Mouse (Mus musculus): ENCODE data around the gene Bag1. TPM values are rescaled to one million over a fixed set of nuclear protein-coding genes. Genes with fewer than 3 reads are reported as not detected.
A peak's percentile ranks its signal among the peaks of the same experiment; 100 is the strongest.

Gene Bag1
- polyA plus RNA-seq, 1 experiment from 2014 or later: 185 TPM

- no peaks in the 10 kb centered on the region for H3K9me3 ChIP-seq (replicated peaks)
- peaks cover 19% of the 10 kb centered on the region for H3K4me1 ChIP-seq
- H3K9ac ChIP-seq: no peak overlapping the region
- 48% methylated on average over 4 of the region's 4 CpGs for WGBS (ENCODE audit: insufficient replicate concordance)
- H3K27me3 ChIP-seq (replicated peaks): no peaks in the 10 kb centered on the region
- peak; percentile 60 for ATAC-seq
- H3K36me3 ChIP-seq: no peaks in the 10 kb centered on the region
- no peak overlapping the region for H3K4me2 ChIP-seq
- no peak overlapping the region for H3K4me3 ChIP-seq
- H3K27ac ChIP-seq: peak overlapping the region; percentile 49; the same call in 1 of the 2 replicates
Measured at GRCm38 (mm10) chr4:40900612-40901011, 47.5 kb downstream of the Bag1 start.

GRCm38 (mm10) chr4:40900071-40900470, 48.0 kb downstream of the Bag1 start:
- Histone ChIP-seq H3K27ac (peak overlapping the region; percentile 49; the same call in 1 of the 2 replicates), H3K27me3 (replicated peaks) (no peaks in the 10 kb centered on the region), H3K9ac (no peak overlapping the region), H3K36me3 (no peaks in the 10 kb centered on the region), H3K4me3 (no peak overlapping the region), H3K4me1 (peaks cover 19% of the 10 kb centered on the region), H3K9me3 (replicated peaks) (no peaks in the 10 kb centered on the region), H3K4me2 (no peak overlapping the region)
- peak; percentile 57; the same call in 1 of the 2 replicates for ATAC-seq
- WGBS (ENCODE audit: insufficient replicate concordance): 54% methylated on average over 3 of the region's 3 CpGs

- Histone ChIP-seq H3K4me1 (peaks cover 19% of the 10 kb centered on the region), H3K9me3 (replicated peaks) (no peaks in the 10 kb centered on the region), H3K4me2 (no peak overlapping the region), H3K9ac (no peak overlapping the region), H3K27ac (no peak overlapping the region), H3K4me3 (no peak overlapping the region), H3K36me3 (no peaks in the 10 kb centered on the region), H3K27me3 (replicated peaks) (no peaks in the 10 kb centered on the region)
- ATAC-seq: no peak
- 63% methylated on average over 2 of the region's 2 CpGs for WGBS (ENCODE audit: insufficient replicate concordance)
Measured at GRCm38 (mm10) chr4:40899264-40899663, 48.8 kb downstream of the Bag1 start.

GRCm38 (mm10) chr4:40898476-40899044, 49.5 kb downstream of the Bag1 start:
- H3K27ac ChIP-seq: no peak overlapping the region
- WGBS (ENCODE audit: insufficient replicate concordance): 79% methylated on average over 6 of the region's 6 CpGs
- no peak overlapping the region for H3K4me2 ChIP-seq
- no peaks in the 10 kb centered on the region for H3K9me3 ChIP-seq (replicated peaks)
- H3K9ac ChIP-seq: no peak overlapping the region
- H3K27me3 ChIP-seq (replicated peaks): no peaks in the 10 kb centered on the region
- H3K4me3 ChIP-seq: no peak overlapping the region
- H3K36me3 ChIP-seq: no peaks in the 10 kb centered on the region
- no peak for ATAC-seq
- H3K4me1 ChIP-seq: peaks cover 19% of the 10 kb centered on the region

GRCm38 (mm10) chr4:40895646-40896045, 52.4 kb downstream of the Bag1 start:
- 74% methylated on average over 2 of the region's 2 CpGs for WGBS (ENCODE audit: insufficient replicate concordance)
- H3K9ac ChIP-seq: no peak overlapping the region
- H3K27me3 ChIP-seq (replicated peaks): no peaks in the 10 kb centered on the region
- H3K4me1 ChIP-seq: peaks cover 14% of the 10 kb centered on the region
- H3K36me3 ChIP-seq: no peaks in the 10 kb centered on the region
- ATAC-seq: no peak
- no peak overlapping the region for H3K4me3 ChIP-seq
- no peak overlapping the region for H3K27ac ChIP-seq
- H3K4me2 ChIP-seq: no peak overlapping the region
- no peaks in the 10 kb centered on the region for H3K9me3 ChIP-seq (replicated peaks)

GRCm38 (mm10) chr4:40895118-40895517, 53.0 kb downstream of the Bag1 start:
- WGBS (ENCODE audit: insufficient replicate concordance): 78% methylated on average over 3 of the region's 3 CpGs
- Histone ChIP-seq H3K36me3 (no peaks in the 10 kb centered on the region), H3K9me3 (replicated peaks) (no peaks in the 10 kb centered on the region), H3K4me1 (peaks cover 9% of the 10 kb centered on the region; the same call in 1 of the 2 replicates), H3K9ac (no peak overlapping the region), H3K27me3 (replicated peaks) (no peaks in the 10 kb centered on the region), H3K4me2 (no peak overlapping the region), H3K27ac (no peak overlapping the region), H3K4me3 (no peak overlapping the region)
- ATAC-seq: no peak

- Histone ChIP-seq H3K9me3 (replicated peaks) (no peaks in the 10 kb centered on the region), H3K9ac (no peak overlapping the region), H3K27me3 (replicated peaks) (no peaks in the 10 kb centered on the region), H3K4me2 (no peak overlapping the region), H3K4me1 (peaks cover 9% of the 10 kb centered on the region; the same call in 1 of the 2 replicates), H3K4me3 (no peak overlapping the region), H3K36me3 (no peaks in the 10 kb centered on the region), H3K27ac (no peak overlapping the region)
- WGBS (ENCODE audit: insufficient replicate concordance): 64% methylated on average over 5 of the region's 5 CpGs
- no peak for ATAC-seq
Measured at GRCm38 (mm10) chr4:40891206-40891605, 56.9 kb downstream of the Bag1 start.

GRCm38 (mm10) chr4:40889983-40890382, 58.1 kb downstream of the Bag1 start:
- Histone ChIP-seq H3K27me3 (replicated peaks) (no peaks in the 10 kb centered on the region), H3K4me1 (peaks cover 9% of the 10 kb centered on the region; the same call in 1 of the 2 replicates), H3K4me2 (no peak overlapping the region), H3K9ac (no peak overlapping the region), H3K9me3 (replicated peaks) (no peaks in the 10 kb centered on the region), H3K27ac (no peak overlapping the region), H3K4me3 (no peak overlapping the region), H3K36me3 (no peaks in the 10 kb centered on the region)
- ATAC-seq: no peak
- WGBS (ENCODE audit: insufficient replicate concordance): 68% methylated on average over 4 of the region's 4 CpGs

- Histone ChIP-seq H3K27me3 (replicated peaks) (no peaks in the 10 kb centered on the region), H3K4me2 (no peak overlapping the region), H3K27ac (no peak overlapping the region), H3K4me1 (peaks cover 9% of the 10 kb centered on the region; the same call in 1 of the 2 replicates), H3K36me3 (no peaks in the 10 kb centered on the region), H3K4me3 (no peak overlapping the region), H3K9me3 (replicated peaks) (no peaks in the 10 kb centered on the region), H3K9ac (no peak overlapping the region)
- ATAC-seq: no peak
- WGBS (ENCODE audit: insufficient replicate concordance): 36% methylated on average over 3 of the region's 3 CpGs
Measured at GRCm38 (mm10) chr4:40889252-40889651, 58.8 kb downstream of the Bag1 start.

- H3K9ac ChIP-seq: no peak overlapping the region
- no peak overlapping the region for H3K27ac ChIP-seq
- peaks cover 9% of the 10 kb centered on the region; the same call in 1 of the 2 replicates for H3K4me1 ChIP-seq
- H3K27me3 ChIP-seq (replicated peaks): no peaks in the 10 kb centered on the region
- no peak for ATAC-seq
- H3K9me3 ChIP-seq (replicated peaks): no peaks in the 10 kb centered on the region
- 72% methylated on average over 11 of the region's 11 CpGs for WGBS (ENCODE audit: insufficient replicate concordance)
- H3K4me3 ChIP-seq: no peak overlapping the region
- no peaks in the 10 kb centered on the region for H3K36me3 ChIP-seq
- no peak overlapping the region for H3K4me2 ChIP-seq
Measured at GRCm38 (mm10) chr4:40888839-40889238, 59.3 kb downstream of the Bag1 start.

Small RNAs within 50 kb of the gene (microRNA-seq; reads per million reads assigned to microRNA genes)
- 2.1 reads per million for gene Mir3094

Other genes starting within 250 kb of the Bag1 start
- gene Aptx, start 245.1 kb downstream of the Bag1 start, polyA plus RNA-seq (2016; fragmentation: Nextera tagmentation; extraction: Ambion mirVana): 13.8 and 15.2 TPM in 2 replicates
- gene Dnaja1, start 226.1 kb downstream of the Bag1 start, polyA plus RNA-seq (2016; fragmentation: Nextera tagmentation; extraction: Ambion mirVana): 245 and 261 TPM in 2 replicates
- gene Smu1, start 190.4 kb downstream of the Bag1 start, polyA plus RNA-seq (2016; fragmentation: Nextera tagmentation; extraction: Ambion mirVana): 107 and 112 TPM in 2 replicates
- 39.6 and 40.0 TPM in 2 replicates for gene B4galt1, start 94.3 kb downstream of the Bag1 start, polyA plus RNA-seq (2016; fragmentation: Nextera tagmentation; extraction: Ambion mirVana)
- 0.58 TPM in 1 of 2 replicates, not detected in the other for gene Spink4, start 28.2 kb downstream of the Bag1 start, polyA plus RNA-seq (2016; fragmentation: Nextera tagmentation; extraction: Ambion mirVana)
- 48.6 and 48.7 TPM in 2 replicates for gene Chmp5, start 113 bp upstream of the Bag1 start, polyA plus RNA-seq (2016; fragmentation: Nextera tagmentation; extraction: Ambion mirVana)
- gene Nfx1, start 22.6 kb upstream of the Bag1 start, polyA plus RNA-seq (2016; fragmentation: Nextera tagmentation; extraction: Ambion mirVana): 53.5 and 55.7 TPM in 2 replicates
- 1.3 and 1.8 TPM in 2 replicates for gene Aqp7, start 99.8 kb upstream of the Bag1 start, polyA plus RNA-seq (2016; fragmentation: Nextera tagmentation; extraction: Ambion mirVana)
- 20.9 and 22.3 TPM in 2 replicates for gene Aqp3, start 149.9 kb upstream of the Bag1 start, polyA plus RNA-seq (2016; fragmentation: Nextera tagmentation; extraction: Ambion mirVana)
- 21.9 and 22.0 TPM in 2 replicates for gene Nol6, start 176.2 kb upstream of the Bag1 start, polyA plus RNA-seq (2016; fragmentation: Nextera tagmentation; extraction: Ambion mirVana)
- gene Ube2r2, start 187.4 kb upstream of the Bag1 start, polyA plus RNA-seq (2016; fragmentation: Nextera tagmentation; extraction: Ambion mirVana): 39.9 and 44.8 TPM in 2 replicates

Measured in liver, embryonic 12.5 days (tissue).